Mouse (Mus musculus) adrenal gland, postnatal 25 days (tissue): Measurements from ENCODE around the gene Pyy. TPM values are rescaled to one million over a fixed set of nuclear protein-coding genes. Genes with fewer than 3 reads are reported as not detected.

Experiments used
- DNase-seq: peaks from one replicate; pipeline ENCODE4 v3.0.0; 2021; ENCODE audit warnings: mixed read lengths
- total RNA-seq: library from RNA; stranded (reverse); gene quantifications from 2 replicates; pipeline ENCODE4 v1.2.3, GENCODE M21; 2021

Gene Pyy
- total RNA-seq, 1 experiment from 2014 or later: not detected

DNA sequence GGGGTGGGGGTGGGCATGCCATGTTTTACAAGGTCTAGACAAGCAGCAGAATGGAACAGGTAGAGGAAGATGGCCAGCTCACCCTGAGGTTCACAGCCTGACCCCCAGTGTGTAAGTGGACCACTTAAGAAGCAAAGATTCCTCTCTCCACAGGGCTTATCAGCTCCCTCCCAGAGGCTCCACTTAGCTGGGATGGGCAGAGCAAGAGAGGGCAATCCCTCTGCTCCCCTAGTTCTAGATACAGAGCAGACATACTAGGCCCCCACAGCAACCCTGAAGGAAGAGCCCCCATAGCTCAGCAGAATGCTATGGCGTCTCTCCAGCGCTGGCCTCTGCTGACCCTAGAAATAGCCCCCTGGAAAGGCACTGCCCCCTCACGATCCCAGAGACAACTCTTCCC is 12.0 kb downstream of the Pyy start:
- DNase-seq: no peak

DNA sequence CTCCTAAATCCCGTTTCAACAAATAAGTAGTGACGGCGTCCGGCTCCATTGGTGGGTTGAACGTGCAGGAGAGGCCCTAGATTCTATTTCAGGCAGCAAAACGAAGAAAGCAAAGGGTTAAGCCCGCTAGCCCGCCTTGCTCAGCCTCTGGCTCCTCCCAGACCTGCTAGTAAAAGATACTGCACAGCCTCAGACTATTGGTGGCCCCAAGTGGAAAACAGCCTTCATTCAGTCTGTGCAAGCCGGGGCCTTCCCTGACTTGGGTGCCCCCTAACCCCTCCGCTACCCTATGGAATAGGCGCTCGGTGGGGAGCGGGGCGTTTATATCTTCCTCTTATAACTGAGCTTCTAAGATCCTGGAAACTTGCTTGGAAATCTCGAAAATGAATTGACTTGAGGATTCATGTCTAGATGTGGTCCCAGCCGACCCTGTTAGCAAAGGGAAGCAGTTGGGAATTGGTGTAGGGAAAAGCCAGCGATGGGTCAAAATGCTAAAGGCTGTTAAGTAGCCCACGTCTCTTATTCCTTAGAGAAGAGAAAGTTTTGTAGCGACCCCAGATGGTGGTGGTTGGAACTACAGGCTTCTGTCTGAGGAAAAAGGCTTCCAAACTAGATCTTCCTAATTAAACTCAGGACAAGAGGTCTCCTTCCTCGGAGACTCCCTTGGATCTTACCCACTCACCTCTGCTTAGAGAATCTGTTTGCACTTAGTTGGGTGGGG is 18.4 kb downstream of the Pyy start:
- DNase-seq: peak; percentile 60

DNA sequence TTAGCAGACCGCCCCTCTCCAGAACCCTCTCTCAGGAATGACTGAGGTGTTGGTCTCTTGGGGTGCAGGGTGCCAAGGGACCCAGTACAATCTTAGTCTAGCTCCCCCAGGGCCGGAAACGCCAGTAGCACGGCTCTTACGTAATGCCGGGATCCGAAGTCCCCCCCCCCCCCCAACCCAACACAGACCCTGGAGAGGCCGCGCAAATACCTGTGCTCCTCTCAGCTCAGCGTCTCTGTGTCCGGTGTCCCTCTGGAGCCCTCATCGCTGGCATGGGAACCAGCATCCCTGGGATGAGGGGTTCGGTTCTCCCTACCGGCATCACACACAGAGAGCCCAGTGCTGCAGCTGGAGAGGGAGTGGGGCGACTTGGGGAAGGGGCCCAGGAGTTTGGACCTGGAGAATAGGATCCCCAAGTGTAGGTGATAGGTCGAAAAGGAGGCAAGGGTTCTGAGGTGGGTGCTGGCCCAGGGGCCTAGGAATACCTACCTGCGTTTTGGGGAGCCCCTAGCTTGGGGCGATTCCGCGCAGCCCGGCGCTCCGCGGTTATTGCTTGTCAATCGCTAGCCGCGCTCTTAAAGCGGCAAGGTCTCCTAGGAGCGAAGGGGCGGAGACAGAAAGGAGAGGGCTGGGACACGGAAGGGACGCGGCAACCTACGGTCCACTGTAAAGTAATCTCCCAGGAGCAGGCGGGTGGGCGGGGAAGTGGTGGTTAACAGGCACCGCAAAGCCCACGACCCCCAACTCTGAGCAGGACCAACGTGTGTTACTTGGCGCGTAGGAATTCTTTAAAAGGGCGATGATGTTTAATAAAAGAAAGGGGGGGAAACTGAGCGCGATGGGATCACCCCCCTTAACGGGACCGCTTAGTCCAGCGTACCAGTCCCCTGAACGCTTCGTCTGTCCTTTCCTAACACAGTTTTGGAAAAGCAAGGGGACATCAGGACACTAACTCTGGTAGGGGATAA is 19.4 kb downstream of the Pyy start, which contains the start of gene Mpp2:
TSS of gene Mpp2 (minus strand) at position 585 of the 968 bp plus-strand sequence.
- DNase-seq: peak; percentile 76

- peak; percentile 89 for DNase-seq
These were observed 20.4 kb downstream of the Pyy start for GRCm38 (mm10) chr11:102087081-102087751.

GRCm38 (mm10) chr11:102086331-102086730 is 21.3 kb downstream of the Pyy start:
- no peak for DNase-seq

- DNase-seq: no peak
These were observed 23.5 kb downstream of the Pyy start for GRCm38 (mm10) chr11:102084159-102084558.

GRCm38 (mm10) chr11:102083193-102083592 is 24.4 kb downstream of the Pyy start:
- DNase-seq: no peak

DNA sequence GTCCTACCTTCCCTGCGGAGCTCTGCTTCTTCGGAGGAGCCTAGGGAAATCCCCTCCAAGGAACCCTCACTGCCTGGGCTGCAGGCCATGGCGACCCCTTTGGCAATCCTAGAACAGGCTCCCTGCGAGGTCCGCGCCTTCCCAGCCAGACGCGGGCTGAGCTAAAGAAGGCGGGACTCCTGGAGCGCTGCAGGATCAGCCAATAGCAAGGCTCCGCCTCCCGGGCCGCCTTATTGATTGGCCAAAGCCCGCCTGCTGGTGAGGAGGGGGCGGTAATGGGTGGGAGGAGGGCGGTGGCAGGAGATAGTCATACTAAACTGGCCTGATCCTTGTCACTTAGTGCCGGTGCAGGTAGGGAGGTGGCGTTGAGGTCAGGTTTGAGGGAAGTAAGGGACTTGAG is 25.3 kb downstream of the Pyy start:
- DNase-seq: peak; percentile 80

- DNase-seq: no peak
These were observed 33.9 kb downstream of the Pyy start for GRCm38 (mm10) chr11:102073722-102074121.

DNA sequence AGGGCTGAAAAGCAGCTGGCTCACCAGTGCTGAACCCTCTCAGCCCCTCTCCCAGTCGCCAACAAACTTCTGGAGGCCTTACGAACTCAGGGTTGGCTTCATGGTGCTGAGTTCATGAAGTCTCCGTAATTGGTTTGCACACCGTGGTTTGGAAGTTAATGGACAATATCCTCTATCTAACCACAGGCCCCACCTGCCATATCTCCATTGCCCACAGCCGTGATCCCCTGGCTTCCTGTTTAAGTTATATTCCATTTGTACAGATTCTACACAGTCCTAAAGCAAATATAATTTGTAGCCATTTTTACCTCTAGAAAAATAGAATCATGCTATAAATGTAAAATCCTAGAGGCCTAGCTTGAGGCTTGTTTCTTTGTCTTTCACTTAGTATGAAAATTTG is 34.9 kb downstream of the Pyy start:
- no peak for DNase-seq

- no peak for DNase-seq
These were observed 37.2 kb downstream of the Pyy start for GRCm38 (mm10) chr11:102070426-102070825.

GRCm38 (mm10) chr11:102069633-102070032 is 38.0 kb downstream of the Pyy start:
- DNase-seq: no peak

DNA sequence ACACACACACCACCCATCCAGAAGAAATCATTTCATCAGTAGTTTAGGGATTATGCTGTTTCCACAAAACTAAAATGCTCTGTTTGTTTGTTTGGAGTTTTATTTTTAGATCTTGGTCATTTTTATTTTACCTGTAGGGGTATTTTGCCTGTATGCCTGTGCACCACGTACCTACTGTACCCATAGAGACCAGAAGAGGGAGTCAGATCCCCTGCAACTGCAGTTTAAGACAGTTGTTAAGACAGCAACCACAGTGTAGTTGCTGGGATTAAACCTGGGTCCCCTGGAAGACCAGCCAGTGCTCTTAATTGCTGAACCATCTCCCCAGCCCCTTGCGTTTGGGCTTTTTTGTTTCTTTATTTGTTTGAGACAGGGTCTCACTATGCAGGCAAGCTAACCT is 38.7 kb downstream of the Pyy start:
- no peak for DNase-seq

DNA sequence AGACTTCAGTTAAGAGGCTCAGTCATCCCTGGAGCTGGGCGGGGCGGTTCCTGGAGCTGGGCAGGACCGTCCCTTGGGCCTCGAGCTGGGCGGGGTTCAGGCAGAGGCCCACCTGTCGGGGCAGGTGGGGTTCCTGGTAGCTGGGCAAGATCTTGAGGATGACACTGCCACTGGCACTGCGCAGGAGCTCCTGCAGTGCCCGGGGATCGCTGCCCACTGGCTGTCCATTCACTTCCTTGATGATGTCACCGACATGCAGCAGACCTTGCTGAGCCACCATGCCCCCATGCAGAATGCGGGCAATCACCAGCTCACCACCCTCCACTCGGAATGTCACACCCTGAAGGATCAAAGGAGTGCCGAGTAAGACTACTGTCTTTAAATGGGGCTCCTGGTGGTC is 44.6 kb downstream of the Pyy start:
- no peak for DNase-seq

- DNase-seq: no peak
These were observed 45.6 kb downstream of the Pyy start for GRCm38 (mm10) chr11:102061941-102062473.

GRCm38 (mm10) chr11:102061236-102061940 is 46.2 kb downstream of the Pyy start:
- peak; percentile 73 for DNase-seq

Other genes with a start within 250 kb of the Pyy start
- 4.5 and 5.0 TPM in 2 replicates for gene Meox1, start 213.5 kb downstream of the Pyy start, total RNA-seq
- not detected in 2 replicates for gene Sost, start 140.8 kb downstream of the Pyy start, total RNA-seq
- gene Cfap97d1, start 123.6 kb downstream of the Pyy start, total RNA-seq: not detected in 2 replicates
- 77.9 and 78.9 TPM in 2 replicates for gene Dusp3, start 120.8 kb downstream of the Pyy start, total RNA-seq
- 10.4 and 12.6 TPM in 2 replicates for gene Mpp3, start 79.4 kb downstream of the Pyy start, total RNA-seq
- 36.8 and 46.2 TPM in 2 replicates for gene Cd300lg, start 66.3 kb downstream of the Pyy start, total RNA-seq
- 8.7 and 11.8 TPM in 2 replicates for gene Mpp2, start 19.3 kb downstream of the Pyy start, total RNA-seq
- gene Ppy, start 6.5 kb downstream of the Pyy start, total RNA-seq: not detected in 2 replicates
- gene Nags, start 37.7 kb upstream of the Pyy start, total RNA-seq: 0.27 and 1.3 TPM in 2 replicates
- gene Tmem101, start 48.6 kb upstream of the Pyy start, total RNA-seq: 14.2 and 22.1 TPM in 2 replicates
- 72.6 and 92.6 TPM in 2 replicates for gene Lsm12, start 77.5 kb upstream of the Pyy start, total RNA-seq
- 132 and 143 TPM in 2 replicates for gene G6pc3, start 81.8 kb upstream of the Pyy start, total RNA-seq
- gene Hdac5, start 122.3 kb upstream of the Pyy start, total RNA-seq: 79.9 and 117 TPM in 2 replicates
- gene BC030867, start 141.1 kb upstream of the Pyy start, total RNA-seq: 1.3 and 1.5 TPM in 2 replicates
- gene Asb16, start 160.9 kb upstream of the Pyy start, total RNA-seq: 0.36 TPM in 1 of 2 replicates, not detected in the other
- 50.6 and 63.0 TPM in 2 replicates for gene Tmub2, start 177.1 kb upstream of the Pyy start, total RNA-seq
- 53.6 and 62.4 TPM in 2 replicates for gene Atxn7l3, start 188.8 kb upstream of the Pyy start, total RNA-seq
- 113 and 116 TPM in 2 replicates for gene Ubtf, start 211.9 kb upstream of the Pyy start, total RNA-seq